Mouse (Mus musculus): ENCODE data around the gene Tlk1.

GRCm38 (mm10) chr2:70710878-70711277 is 114.7 kb downstream of the Tlk1 start:
- no peak for TF ChIP-seq MYOG (IDR thresholded peaks at IDR 0.05; ENCODE audit: control insufficient read depth in 1 of 3, insufficient read depth in 1 of 3, insufficient read length in 2 of 3, low read depth in 2 of 3)
- TF ChIP-seq CEBPB (IDR thresholded peaks at IDR 0.05; ENCODE audit: insufficient read depth, poor library complexity, severe bottlenecking), result no peak
- TF ChIP-seq MAX (IDR thresholded peaks at IDR 0.05; ENCODE audit: low read depth), result no peak
- no peak for TF ChIP-seq MYOD1 (IDR thresholded peaks at IDR 0.05; ENCODE audit: control insufficient read depth in 1 of 3, insufficient read length in 2 of 3, low read depth in 2 of 3)
- TF ChIP-seq USF1 (IDR thresholded peaks at IDR 0.05; ENCODE audit: low read depth), result no peak

Measured in myocyte (in vitro differentiated cells).